Mouse (Mus musculus): ENCODE data around the gene Adam12.

DNA sequence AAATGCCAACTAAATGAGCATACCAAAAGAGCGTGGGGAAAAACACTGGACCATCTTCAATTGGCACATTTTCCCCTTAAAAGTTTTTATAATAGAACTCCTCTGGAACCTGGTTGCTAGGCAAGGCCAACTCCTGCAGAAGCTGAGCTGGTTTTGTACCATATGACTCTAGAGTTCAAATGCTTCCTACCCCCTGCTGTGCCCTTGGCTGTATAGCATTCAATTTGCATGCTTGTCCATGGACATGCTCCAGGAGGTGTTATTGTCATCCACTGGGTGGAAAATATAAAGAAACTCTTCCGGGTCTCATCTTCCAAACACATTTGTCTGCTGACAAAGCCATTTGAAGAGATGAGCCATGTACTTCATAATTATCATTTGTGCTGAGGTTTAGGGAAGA lies 68.2 kb downstream of the Adam12 start:
- TF ChIP-seq CTCF (IDR thresholded peaks at IDR 0.05; ENCODE audit: borderline replicate concordance, insufficient read depth, low read depth, low read length) (no peak), POLR2A (IDR thresholded peaks at IDR 0.05; ENCODE audit: borderline replicate concordance, insufficient read depth, low read length) (no peak)

All from cerebellum, adult 2 months (tissue).